Mouse (Mus musculus): ENCODE data around the gene Hscb.

DNA sequence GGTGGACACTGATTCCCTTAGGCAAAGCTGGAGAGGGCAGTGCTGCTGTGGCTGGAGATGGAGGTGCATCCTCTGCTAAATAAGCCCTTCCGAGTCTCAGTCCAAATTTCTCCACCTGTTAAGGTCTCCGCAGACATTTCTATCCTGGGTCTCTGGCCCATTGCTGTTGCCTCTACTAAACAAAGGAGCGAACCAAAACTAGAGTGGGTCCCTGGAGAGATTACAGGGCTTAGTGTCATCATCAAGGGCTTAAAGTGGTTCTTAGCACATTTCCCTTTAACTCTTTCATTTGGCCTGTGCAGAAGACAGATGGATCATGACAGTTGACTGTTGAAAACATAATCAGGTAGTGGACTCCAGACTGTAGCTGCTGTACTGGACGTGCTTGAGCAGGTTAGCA, 49.0 kb upstream of the Hscb start:
- TF ChIP-seq CTCF (IDR thresholded peaks at IDR 0.05; ENCODE audit: low read depth) = no peak
- no peak for TF ChIP-seq EP300 (optimal IDR thresholded peaks at IDR 0.05)

Data from stomach, postnatal 0 days (tissue).